Mouse (Mus musculus): ENCODE data around the gene Gad2. TPM values are rescaled to one million over a fixed set of nuclear protein-coding genes. Genes with fewer than 3 reads are reported as not detected.
A peak's percentile ranks its signal among the peaks of the same experiment; 100 is the strongest.

Gad2 gene
- polyA plus RNA-seq, 1 experiment: 189 TPM

DNA sequence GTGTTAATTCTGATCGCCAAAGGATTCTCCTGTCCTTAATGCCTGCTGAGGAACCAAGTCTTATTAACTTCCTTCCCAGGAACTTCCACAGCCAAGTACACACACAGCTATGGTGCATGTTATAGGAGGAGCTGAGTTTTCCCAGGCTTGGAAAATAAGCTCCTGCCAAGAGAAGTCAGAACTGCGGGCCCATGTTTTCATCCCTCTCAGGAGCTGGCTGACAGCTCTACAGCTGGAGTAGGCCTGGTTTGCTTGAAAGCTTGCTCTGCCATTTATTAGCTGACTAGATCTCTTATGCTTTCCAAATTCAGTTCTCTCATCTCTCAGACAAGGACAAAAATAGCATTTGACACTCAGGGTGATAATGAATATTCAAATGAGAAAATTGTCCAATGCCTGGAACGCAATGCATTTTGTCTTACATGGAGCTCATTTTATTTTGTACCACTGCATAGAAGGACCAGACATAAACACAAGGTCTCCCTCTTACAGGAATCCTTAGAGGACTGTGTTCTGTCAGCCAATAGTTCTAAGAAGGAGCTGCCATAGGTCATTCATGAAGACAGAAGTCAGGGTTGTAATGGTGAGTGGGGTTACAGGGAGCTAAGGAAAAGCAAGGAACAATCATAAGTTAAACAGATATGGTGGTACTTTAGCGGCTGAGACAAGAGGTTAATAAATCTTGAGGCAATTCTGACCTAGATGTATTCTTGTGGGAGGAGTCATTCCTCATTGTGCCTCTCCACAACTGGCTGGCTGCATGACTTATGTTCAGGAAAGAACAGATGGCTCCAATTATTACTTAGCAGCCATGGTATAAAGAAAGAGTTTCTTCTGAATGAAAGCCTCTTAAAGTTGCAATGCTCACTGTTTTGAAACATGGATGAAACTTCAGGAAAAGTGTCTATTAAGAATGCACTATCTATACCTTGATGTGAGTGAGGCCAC lies 83.0 kb downstream of the Gad2 start:
- peaks cover 3% of the 10 kb centered on the region; the same call in 1 of the 2 replicates for H3K4me1 ChIP-seq (ENCODE audit: control insufficient read depth, insufficient read depth, low read length)
- 26% methylated on average over 4 of the region's 4 CpGs for WGBS
- H3K27ac ChIP-seq (ENCODE audit: insufficient read depth, low read depth, low read length): peak overlapping the region; percentile 66
- no peak for TF ChIP-seq CTCF (IDR thresholded peaks at IDR 0.05; ENCODE audit: insufficient read depth, low read depth, low read length)
- H3K4me3 ChIP-seq (ENCODE audit: insufficient read depth, low read depth, low read length): no peak overlapping the region

DNA sequence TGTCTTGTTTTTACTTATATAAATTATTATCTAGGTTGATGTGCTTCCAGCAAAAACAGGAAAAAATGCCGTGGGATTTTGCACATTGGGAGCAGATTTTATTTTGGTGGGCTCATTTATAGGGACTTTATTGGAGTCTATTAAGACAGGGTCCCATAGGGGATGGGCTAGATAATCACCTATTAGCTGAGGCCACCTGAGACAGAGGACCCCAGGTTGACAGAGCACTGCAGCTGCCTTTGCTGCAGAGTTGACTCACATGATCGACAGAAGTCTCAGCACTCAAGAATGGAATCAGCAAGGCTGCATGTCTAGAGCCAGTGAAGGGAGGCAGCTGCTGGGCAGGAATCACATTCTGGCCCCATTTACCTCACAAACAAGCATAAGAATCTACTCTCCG lies 84.2 kb downstream of the Gad2 start:
- H3K4me1 ChIP-seq (ENCODE audit: control insufficient read depth, insufficient read depth, low read length): peaks cover 3% of the 10 kb centered on the region; the same call in 1 of the 2 replicates
- no peak overlapping the region for H3K4me3 ChIP-seq (ENCODE audit: insufficient read depth, low read depth, low read length)
- 52% methylated on average over 3 of the region's 3 CpGs for WGBS
- TF ChIP-seq POLR2A (IDR thresholded peaks at IDR 0.05; ENCODE audit: insufficient read depth, low read depth, low read length) (no peak), CTCF (IDR thresholded peaks at IDR 0.05; ENCODE audit: insufficient read depth, low read depth, low read length) (no peak)
- H3K27ac ChIP-seq (ENCODE audit: insufficient read depth, low read depth, low read length): no peak overlapping the region; the same call in 1 of the 2 replicates

DNA sequence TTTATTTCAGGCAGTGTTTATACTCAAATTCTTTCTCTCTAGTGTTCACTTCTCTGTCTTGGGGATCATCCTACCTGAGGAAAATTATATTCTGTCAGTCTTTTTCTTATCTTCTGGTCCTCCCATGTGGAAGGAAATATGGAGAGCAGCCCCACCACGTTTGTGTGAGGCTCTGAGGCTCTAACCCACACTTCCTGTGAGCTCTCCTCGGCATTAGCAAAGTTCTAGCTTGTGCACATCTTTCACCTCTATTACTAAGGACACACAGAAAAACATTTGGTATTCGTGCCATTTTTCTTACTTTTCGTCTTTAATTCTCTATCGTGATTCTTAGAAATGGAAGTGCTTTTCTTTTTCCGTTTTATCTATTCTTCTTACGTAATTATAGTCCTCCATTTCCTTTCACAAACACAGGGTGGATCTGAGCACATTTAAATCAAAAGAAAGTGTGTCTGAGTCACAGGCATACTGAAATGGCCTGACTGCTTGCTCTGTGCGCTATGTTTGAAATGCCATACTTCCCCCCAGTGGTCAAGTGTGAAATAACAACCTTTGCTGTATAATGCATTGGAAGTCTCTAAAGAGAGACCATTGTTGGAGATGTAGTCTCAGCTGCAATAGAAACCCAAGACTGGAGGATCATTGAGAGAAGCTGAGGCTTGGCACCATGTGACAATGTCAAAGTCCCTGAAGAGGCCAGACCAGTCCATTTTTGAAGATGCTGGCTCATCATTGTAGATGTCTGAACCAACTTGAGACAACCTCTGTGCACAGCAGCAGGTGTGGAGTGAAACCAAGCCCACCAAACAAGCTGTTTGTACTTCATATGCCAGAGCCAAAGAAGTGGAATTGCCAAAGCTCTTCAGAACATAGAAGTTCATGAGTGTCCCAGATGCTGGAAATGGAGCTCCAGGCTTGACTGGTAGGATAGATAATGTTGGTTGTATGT lies 99.8 kb downstream of the Gad2 start:
- TF ChIP-seq POLR2A (IDR thresholded peaks at IDR 0.05; ENCODE audit: insufficient read depth, low read depth, low read length) (no peak), CTCF (IDR thresholded peaks at IDR 0.05; ENCODE audit: insufficient read depth, low read depth, low read length) (no peak)
- Histone ChIP-seq H3K4me1 (ENCODE audit: control insufficient read depth, insufficient read depth, low read length) (0 out of 2 replicates have a peak, but pooled peaks cover 2% of the 10 kb centered on the region), H3K27ac (ENCODE audit: insufficient read depth, low read depth, low read length) (no peak overlapping the region), H3K4me3 (ENCODE audit: insufficient read depth, low read depth, low read length) (no peak overlapping the region)
- 4% methylated on average over 8 of the region's 8 CpGs for WGBS

DNA sequence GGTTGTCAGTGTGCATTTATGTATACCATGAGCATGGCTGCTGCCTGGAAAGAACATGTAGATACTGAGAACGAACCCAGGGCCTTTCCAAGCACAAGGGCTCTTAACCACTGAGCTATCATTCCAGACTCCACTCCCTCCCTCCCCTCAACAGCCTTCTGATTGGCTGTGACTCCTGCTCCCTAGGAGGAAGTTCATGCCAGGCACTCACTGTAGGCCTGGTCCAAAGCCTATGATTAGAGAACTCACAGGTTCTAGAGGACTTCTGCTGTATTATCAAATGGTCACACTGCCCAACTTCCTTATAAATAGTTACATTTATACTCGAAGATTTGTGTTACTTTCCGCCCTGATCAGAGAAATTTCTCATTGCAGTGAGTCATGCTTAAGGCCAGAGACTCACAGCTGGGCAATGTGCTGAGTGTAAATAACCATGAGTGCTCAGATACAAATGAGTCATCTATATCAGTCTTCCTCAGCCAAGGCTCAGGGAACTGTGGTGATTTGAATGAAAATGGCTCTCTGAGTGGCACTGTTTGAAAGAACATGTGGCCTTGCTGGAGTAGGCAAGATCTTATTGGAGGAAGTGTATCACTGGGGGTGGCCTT lies 102.0 kb downstream of the Gad2 start:
- Histone ChIP-seq H3K27ac (ENCODE audit: insufficient read depth, low read depth, low read length) (peak overlapping the region; percentile 31; the same call in 1 of the 2 replicates), H3K4me1 (ENCODE audit: control insufficient read depth, insufficient read depth, low read length) (0 out of 2 replicates have a peak, but pooled peaks cover 2% of the 10 kb centered on the region), H3K4me3 (ENCODE audit: insufficient read depth, low read depth, low read length) (no peak overlapping the region)
- 57% methylated on average over 3 of the region's 3 CpGs for WGBS
- TF ChIP-seq CTCF (IDR thresholded peaks at IDR 0.05; ENCODE audit: insufficient read depth, low read depth, low read length) (no peak), POLR2A (IDR thresholded peaks at IDR 0.05; ENCODE audit: insufficient read depth, low read depth, low read length) (no peak)

DNA sequence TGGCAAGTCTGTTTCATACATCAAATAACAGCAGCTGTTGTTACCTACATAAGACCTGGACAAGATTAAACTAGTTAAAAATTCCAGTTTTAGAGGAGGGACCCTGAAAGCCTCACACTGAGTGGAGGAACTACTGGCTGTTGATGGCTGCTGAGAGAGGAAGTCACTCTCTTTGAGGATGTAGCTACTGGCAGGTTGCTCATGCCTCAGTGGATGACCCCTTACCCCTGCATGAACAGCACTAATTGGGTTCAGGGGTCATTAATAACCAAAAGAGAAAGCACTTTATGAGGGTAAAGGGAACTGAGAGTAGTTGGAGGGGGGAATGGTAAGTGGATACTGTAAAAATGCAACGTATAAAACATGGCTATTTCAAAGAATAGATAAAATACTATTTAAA lies 105.1 kb downstream of the Gad2 start:
- no peak for TF ChIP-seq CTCF (IDR thresholded peaks at IDR 0.05; ENCODE audit: insufficient read depth, low read depth, low read length)
- TF ChIP-seq POLR2A (IDR thresholded peaks at IDR 0.05; ENCODE audit: insufficient read depth, low read depth, low read length): no peak
- H3K4me1 ChIP-seq (ENCODE audit: control insufficient read depth, insufficient read depth, low read length): no peaks in the 10 kb centered on the region
- no peak overlapping the region for H3K4me3 ChIP-seq (ENCODE audit: insufficient read depth, low read depth, low read length)
- 87% methylated on average over 1 of the region's 1 CpGs for WGBS
- H3K27ac ChIP-seq (ENCODE audit: insufficient read depth, low read depth, low read length): no peak overlapping the region

DNA sequence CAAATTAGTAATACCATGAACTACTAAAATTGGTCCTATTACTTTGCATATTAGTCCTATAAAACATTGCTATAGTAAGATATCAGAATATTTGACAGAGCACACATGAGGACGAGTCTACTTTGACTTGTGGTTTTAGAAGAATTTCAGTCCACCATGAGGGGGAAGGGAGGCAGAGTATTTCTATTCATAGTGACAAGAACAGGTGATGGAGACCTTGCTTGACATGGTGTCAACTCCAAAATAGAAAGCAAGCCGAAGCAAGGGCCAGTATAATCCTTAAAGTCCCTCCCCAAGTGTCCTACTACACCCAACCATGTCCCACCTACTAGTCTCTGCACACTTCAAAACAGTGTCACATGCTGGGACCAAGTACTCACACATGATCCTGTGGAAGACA lies 114.1 kb downstream of the Gad2 start:
- Histone ChIP-seq H3K27ac (ENCODE audit: insufficient read depth, low read depth, low read length) (no peak overlapping the region), H3K4me1 (ENCODE audit: control insufficient read depth, insufficient read depth, low read length) (no peaks in the 10 kb centered on the region), H3K4me3 (ENCODE audit: insufficient read depth, low read depth, low read length) (no peak overlapping the region)
- TF ChIP-seq POLR2A (IDR thresholded peaks at IDR 0.05; ENCODE audit: insufficient read depth, low read depth, low read length) (no peak), CTCF (IDR thresholded peaks at IDR 0.05; ENCODE audit: insufficient read depth, low read depth, low read length) (no peak)
- WGBS: 80% methylated on average over 2 of the region's 2 CpGs

DNA sequence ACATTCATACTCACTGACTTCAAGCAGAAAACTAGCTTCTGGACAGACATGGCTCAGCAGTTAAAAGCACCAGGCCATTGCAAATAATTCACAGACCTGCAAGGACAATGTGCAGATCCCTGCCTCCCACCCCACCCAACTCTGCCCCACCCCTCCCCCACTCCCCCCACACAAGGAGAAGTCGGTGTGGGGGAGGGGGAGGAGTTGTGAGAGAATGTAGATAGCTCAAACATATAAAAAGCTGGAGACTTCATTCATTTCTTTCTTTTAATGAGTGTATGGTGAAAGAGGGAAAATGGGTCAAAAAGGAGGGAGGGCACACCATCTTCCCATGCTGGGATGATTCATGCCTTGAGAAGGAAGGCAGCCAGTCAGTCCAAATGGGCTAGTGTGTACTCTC lies 117.4 kb downstream of the Gad2 start:
- 45% methylated on average over 1 of the region's 1 CpGs for WGBS
- TF ChIP-seq CTCF (IDR thresholded peaks at IDR 0.05; ENCODE audit: insufficient read depth, low read depth, low read length) (no peak), POLR2A (IDR thresholded peaks at IDR 0.05; ENCODE audit: insufficient read depth, low read depth, low read length) (no peak)
- H3K4me3 ChIP-seq (ENCODE audit: insufficient read depth, low read depth, low read length): no peak overlapping the region
- no peak overlapping the region for H3K27ac ChIP-seq (ENCODE audit: insufficient read depth, low read depth, low read length)
- H3K4me1 ChIP-seq (ENCODE audit: control insufficient read depth, insufficient read depth, low read length): peaks cover 2% of the 10 kb centered on the region; the same call in 1 of the 2 replicates

DNA sequence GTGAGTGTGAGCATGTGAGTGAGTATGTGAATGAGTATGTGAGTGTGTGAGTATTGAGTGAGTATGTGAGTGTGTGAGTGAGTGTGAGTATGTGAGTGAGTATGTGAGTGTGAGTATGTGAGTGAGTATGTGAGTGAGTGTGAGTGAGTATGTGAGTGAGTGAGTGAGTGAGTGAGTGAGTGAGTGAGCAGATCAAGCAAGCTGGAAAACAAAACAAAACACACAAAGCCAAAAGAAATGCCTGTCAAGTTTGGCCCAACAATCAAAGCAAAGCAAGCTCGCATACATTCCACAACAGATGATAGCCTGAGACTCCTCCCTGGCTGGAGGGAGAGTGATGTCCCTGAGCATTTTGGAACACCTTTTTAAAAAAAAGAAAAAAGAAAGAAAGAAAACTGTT lies 118.4 kb downstream of the Gad2 start:
- TF ChIP-seq CTCF (IDR thresholded peaks at IDR 0.05; ENCODE audit: insufficient read depth, low read depth, low read length): no peak
- no peak for TF ChIP-seq POLR2A (IDR thresholded peaks at IDR 0.05; ENCODE audit: insufficient read depth, low read depth, low read length)
- WGBS: 83% methylated on average over 1 of the region's 1 CpGs

More for the DNA sequence above, 118.4 kb downstream of the Gad2 start:
- H3K4me3 ChIP-seq (ENCODE audit: insufficient read depth, low read depth, low read length): no peak overlapping the region
- no peak overlapping the region for H3K27ac ChIP-seq (ENCODE audit: insufficient read depth, low read depth, low read length)
- peaks cover 2% of the 10 kb centered on the region; the same call in 1 of the 2 replicates for H3K4me1 ChIP-seq (ENCODE audit: control insufficient read depth, insufficient read depth, low read length)
